Mouse (Mus musculus): ENCODE measurements around the gene Cd300lg.

DNA sequence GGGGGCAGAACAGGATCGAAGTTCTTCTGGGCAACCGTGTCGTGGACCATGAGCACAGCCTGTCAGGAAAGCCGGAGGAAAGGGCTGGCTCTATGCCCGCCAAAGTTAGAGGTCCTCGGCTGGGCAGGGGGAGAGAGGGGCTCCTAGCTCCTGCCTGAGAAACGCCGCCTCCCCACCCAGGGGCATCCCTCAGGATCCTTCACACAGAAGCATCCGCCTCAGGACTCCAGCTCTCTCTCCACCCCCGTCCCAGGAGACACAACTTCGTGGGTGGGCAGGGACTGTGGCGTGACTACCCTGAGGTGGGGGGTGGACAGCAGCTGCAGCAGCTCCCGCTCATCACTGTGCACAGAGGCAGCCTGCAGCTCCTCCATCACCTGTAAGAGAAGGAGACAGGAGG, 17.9 kb upstream of the Cd300lg start:
- TF ChIP-seq CTCF (IDR thresholded peaks at IDR 0.05; ENCODE audit: control insufficient read depth, insufficient read depth, insufficient replicate concordance, low read depth, low read length) (no peak), POLR2A (IDR thresholded peaks at IDR 0.05; ENCODE audit: control insufficient read depth, low read depth, low read length) (no peak)

All from testis, adult 2 months (tissue).